Mouse (Mus musculus) kidney, postnatal 14 days (tissue): ENCODE results near the gene Fancd2os.

Experiments
- DNase-seq: peaks from one replicate; pipeline ENCODE4 v3.0.0; 2022; ENCODE audit warnings: mixed read lengths

The Fancd2os gene

DNA sequence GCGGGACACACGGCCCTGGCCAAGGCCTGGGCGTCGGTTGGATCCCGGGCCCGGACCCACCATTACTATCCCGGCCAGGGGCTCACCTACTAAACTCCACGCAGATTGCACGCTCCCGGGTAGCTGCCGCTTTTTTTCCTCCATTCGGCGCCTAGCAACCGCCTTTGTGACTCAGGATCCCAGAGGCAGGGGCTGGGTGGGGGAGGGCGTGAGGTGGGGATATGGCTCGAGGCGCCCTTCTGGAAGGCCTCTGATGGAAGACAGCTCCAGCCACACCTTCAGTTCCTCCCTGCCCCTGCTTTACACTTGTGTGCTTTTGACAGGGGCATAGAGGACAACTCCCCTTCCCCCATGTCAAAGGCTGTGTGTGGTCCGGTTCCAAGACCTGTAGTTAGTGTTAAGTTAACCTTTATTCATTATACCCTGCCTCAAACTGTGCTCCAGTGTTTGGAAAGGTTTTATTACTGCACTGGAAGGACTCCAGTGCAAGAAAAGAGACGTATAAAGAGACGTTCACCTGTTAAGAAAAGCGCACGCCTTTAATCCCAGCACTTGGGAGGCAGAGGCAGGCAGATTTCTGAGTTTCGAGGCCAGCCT, at the start of gene Fancd2os:
Fancd2os (minus strand) TSS at position 173 of the 597 bp plus-strand sequence.
- DNase-seq, result no peak

DNA sequence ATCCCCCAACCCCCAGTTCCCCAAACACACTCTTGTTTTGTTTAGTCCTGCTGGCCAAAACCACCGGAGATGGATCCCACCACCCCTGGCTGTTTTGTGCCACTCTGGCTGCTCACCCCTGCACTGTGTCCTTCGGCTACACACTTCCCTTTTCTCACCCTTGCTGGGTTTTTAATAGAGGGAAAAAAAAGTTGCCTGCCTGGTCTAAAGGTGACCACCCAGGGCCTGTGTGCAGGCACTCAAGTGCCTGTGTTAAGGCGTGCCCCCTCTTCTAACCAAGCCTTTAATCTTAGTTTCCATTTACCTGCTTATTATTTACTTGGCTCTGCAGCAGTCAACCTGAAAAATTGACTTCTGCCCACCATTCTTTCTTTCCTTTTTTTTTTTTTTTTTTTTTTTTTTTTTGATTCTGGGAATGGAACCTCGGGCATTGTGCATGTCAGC, 49.7 kb upstream of the Fancd2os start:
- DNase-seq, result no peak

DNA sequence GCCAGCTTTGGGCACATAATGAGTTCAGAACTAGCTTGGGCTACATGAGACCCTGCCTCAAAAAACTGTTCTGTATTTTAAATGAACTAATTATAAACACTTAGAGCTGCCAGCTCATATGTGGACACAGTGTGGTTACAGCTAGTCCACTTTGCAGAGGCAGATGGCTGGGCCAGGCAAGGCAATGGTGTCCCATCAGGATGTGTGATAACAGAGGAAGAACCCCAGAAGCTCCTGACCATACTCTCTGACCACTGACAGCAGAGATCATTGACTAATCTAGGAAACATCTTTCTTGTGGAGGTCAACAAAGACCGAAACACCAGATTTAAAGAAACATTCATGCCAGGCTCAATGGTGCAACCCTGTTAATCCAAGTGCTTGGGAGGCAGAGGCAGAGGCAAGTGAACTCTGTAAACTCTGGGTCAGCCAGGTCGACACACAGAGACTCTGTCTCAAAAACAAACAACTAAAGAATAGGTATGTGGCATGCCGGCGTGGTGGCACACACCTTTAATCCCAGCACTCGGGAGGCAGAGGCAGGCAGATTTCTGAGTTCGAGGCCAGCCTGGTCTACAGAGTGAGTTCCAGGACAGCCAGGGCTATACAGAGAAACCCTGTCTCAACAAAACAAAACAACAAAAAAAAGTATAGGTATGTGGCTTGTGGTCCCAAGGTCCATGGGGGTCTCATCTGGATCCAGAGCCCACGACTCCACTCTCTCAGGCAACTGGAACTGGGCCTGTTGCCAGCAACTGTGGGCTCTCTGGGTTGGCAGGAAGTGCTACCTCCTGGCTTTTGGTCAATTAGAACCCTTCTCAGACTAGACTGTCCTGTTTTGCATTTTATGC, 49.1 kb upstream of the Fancd2os start:
- DNase-seq, result no peak

DNA sequence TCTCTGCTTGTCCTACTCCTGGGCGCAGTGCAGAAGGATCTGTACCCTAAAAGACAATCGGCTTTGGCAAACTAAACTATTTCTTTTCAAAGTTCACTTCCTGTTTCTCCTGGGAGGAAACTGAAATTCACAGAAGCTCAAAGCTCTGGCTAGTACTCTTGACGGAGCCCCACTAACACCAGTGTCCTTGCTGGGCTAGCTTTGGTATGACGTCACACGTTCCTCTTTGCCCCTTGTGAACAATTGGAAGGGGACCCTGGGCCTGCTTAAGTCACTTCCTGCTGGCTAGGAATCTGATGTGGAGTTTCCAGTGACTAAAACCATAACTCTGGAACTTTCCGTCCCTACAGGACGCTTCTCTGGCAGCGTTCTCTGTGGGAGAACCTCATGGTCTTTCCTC, 44.3 kb upstream of the Fancd2os start:
- peak; percentile 79 for DNase-seq

DNA sequence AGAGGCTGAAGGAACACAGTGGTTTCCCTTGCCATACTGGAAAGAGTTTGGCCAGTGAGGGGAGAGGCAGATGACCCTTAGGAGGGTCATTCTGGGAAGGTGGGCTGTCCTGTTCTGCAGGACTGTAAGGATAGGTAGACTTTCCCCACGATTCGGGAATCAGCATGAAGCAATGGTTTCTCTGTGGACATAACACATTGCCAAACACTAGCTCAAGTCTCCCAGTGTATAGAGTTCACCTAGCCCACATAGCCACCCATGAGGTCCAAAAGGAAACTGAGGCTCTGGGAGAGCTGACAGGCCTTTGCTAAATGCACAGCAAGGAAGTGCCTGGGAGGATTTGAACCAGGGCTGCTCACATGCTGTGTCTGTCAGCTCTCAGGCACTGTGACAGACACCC, 43.5 kb upstream of the Fancd2os start:
- no peak for DNase-seq

DNA sequence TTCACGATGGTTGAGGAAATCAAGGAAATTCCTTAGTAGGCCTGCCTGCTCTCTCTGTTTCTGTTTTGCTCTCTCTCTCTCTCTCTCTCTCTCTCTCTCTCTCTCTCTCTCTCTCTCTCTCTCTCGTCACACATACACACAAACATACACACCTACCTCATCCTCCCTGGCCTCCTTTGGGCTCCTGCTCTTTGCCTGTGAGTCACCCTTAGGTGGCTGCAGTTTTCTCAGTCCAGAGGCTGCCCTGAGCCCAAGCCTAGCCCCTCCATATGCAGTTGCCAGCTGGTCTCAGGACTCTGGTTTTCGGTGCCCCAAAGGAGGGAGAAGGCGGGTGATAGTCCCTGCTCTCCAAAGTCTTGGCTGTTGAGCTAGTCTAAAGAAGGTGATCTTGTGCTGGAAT, 42.5 kb upstream of the Fancd2os start:
- no peak for DNase-seq

DNA sequence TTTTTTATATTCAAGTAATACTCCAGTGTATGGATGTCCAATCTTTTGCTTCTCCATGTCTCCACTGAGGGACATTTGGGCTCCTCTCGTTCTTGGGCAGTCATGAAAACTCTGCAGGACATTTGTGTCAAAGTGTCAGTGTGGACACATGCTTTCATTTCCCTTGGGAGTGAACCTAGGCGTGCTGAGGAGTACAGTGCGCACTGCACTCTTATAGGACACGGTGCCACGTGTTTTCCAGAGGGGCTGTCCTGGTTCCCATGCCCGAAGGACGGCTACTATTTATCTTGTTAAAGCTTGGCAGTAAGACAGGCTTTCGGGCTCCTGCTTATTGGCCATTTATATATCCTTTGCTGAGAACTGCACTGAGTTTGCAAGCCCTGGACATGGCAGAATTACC, 42.1 kb upstream of the Fancd2os start:
- no peak for DNase-seq

DNA sequence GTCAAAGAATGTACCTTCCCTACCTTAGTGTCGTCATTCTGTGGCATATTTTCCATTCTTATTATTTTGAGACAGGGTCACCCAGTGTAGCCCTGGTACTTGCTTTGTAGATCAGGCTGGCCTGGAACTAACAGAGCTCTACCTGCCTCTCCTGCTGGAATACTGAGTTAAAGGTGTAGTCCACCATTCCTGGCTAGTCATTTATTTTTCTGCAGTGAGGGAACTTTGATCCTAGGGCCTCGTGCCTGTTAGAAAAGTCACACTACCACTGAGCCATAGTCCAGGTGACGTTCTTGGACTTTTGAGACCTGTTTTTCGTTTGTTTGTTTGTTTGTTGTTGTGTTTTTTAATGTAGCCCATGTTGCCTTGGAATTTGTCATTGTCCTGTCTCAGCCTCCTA, 38.7 kb upstream of the Fancd2os start:
- peak; percentile 37 for DNase-seq

DNA sequence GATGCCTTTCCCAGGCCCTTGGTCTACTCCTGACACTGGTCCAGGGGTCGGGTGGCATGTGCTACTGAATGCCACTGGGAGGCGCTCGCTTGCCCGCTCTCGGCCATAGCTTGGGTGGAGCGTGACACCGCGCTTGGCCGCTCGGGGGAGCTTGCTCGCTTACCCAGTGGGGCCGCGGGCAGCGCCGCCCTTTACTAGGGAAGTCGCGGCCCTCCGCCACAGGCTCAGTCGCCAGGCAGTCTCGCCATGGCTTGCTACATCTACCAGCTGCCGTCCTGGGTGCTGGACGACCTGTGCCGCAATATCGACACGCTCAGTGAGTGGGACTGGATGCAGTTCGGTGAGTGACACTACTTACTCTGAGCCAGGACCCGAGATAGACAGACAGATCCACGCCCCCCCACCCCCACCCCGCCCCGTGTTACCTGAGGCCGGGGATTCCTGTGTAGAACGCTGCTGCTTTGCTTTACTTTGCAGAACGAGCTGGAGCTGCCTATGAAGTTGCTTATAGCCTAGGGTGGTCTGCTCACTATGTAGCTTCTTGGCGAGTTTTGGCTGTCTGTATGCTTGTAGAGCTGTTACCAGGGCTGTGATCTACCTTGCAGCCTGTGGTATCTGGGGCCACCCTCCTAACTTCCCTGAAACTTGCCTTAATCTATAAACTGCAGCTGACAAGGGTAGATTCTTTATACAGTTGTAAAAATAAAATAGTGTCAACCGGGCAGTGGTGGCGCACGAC, 38.0 kb upstream of the Fancd2os start, which contains the start of gene Irak2:
Irak2 (plus strand) TSS at position 166 of the 739 bp plus-strand sequence.
- DNase-seq, result peak; percentile 97

DNA sequence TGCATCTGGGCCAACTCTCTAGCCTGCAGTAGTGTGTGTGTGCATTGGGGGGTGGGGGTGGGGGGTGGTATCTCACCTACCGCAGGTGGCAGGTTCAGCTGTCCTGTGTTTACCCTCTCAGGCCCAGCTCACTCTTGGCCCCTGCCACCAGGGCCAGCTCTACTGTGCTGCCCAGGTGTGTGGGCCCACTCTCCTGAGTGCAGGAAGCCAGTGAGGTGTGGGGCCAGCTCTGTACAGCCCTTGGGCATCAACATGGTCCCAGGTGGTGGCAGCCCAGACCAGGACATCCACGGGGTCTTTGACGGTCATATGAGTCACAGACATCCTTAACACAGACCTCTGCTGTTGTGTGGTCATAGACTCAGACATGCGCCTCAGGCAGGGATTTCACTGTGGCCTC, 32.3 kb upstream of the Fancd2os start:
- no peak for DNase-seq

DNA sequence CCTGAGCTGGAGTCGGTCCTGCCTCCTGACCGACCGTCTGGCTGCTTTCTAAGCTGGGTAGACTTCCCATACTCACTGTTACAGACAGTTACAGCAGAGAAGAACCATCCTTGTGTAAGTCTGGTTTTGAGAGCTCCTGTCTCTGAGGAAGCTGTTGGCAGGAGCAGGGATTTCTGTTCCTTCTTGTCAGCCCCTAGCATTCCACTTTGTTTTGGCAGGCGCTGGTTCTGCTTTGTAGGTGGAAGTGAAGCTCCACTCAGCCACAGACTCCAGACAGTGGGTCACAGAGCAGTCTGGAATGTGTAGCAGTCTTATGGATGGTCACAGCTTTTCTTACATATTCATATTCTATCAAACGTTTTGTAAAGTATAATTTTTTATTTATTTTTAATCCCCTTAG, 29.8 kb upstream of the Fancd2os start:
- DNase-seq, result no peak

DNA sequence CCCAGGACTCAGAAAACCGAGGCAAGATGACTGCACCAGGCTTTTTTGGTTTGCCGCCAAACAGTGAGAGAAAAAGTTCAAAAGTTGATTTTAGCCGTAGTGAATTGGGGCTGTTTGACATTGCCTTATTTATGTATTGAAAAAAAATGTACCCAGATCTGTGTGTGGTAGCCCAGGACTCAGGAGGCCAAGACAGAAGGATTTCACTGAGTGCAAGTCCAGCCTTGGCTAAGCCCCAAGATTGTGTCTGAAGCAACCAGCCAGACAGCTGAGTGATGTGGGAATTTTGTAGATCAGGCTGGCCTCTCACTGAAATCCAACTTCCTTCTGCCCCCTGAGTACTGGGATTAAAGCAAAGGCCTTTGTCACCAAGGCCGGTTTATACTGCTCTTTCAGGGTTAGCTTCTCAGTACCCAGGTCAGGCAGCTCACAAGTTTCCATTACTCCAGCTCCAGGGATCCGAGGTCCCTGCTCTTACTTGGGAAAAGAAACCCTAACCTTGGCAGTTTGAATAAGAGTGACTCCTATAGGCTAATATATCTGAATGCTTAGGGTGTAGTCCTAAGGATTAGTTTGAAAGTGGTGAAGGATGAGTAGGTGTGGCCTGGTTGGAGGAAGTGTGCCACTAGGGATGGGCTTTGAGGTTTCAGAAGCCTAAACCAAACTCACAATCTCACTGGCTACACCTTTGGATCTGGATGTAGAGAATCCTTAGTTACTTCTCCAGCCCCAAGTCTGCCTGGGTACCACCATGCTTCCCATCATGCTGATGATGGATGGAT, 24.7 kb upstream of the Fancd2os start:
- peak; percentile 21 for DNase-seq

DNA sequence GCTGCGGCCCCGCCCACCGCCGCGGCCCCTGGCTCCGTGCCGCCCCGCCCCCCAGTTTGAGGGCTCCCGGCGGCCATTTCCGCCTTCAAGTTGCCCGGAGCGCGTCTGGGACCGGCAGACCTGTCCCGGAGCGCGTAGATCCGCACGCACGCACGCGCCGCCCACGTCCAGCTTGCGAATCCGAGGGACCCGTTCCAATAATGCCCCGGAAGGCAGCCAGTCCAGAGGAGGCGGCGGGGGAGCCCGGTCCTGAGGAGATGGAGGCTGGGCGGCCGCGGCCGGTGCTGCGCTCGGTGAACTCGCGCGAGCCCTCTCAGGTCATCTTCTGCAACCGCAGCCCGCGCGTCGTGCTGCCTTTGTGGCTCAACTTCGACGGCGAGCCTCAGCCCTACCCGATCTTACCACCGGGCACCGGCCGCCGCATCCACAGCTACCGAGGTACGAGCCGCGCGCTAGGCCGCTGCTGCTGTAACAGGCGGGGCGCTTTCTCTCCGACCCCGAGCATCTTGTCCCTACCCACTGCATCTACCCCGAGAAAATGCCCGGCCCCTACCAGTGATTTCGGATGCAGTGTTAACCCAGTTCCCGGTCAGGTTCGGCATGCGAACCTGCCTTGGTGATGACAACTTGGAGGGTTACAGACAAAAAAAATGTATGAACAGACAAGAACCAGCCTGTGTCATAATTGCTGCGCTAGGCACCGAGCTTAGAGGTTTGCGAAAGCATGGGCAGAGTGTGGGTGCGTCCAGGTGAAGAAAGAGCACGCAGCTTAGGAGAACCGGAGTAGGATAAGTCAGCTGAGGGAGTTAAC, 23.6 kb upstream of the Fancd2os start, which contains the start of gene Vhl:
Vhl (plus strand) TSS at position 19 of the 811 bp plus-strand sequence.
- peak; percentile 94 for DNase-seq

DNA sequence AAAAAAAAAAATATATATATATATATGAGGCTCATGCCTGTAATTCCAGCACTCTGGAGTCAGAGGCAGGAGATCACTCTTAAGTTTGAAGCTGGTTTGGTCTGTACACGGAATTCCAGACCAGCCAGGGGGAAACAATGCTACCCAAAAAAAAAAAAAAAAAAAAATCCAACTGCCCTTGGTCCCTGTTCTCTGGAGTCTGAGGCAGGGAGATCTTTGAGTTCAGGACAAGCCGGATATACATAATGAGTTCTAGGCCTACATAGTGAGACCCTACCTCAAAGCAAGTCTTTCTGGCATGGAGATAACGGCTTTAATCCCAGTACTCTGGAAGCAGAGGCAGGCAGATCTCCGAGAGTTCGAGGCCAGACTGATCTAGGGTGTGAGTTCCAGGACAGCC, 22.9 kb upstream of the Fancd2os start:
- DNase-seq, result no peak

DNA sequence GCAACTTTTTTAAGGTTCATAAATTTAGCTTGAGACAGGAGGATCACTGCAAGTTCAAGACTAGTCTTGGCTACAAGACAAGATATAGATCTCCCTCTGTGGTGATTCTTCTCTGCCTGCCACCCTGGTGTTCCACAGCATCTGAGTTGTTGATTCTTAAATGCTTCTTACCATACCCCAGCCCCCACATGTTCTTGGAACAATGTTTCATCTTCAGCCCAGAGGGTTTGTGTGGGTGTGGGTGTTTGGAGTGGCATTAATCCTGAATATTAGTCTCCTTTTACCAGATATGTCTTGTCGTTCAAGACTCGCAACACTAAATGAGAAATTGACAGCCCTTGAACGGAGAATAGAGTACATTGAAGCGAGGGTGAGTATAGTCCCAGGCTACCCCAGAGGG, 15.0 kb upstream of the Fancd2os start:
- DNase-seq, result no peak

DNA sequence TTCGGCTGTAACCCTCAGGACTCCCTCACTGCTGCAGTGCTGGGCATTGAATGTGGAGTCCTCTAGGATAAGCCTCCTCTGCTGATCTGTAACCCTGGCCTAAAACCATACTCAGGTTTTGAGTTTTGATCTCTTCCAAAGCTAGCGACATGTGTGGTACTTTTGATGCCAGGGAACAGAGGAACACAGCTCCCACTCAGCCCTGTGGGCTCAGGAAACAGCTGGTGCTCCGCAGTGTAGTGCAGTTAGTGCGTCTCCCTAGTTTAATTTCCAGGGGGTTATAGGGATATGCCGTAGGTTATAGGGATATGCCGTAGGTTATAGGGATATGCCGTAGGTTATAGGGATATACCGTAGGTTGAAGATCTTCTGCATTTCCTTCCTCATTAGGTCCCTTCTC, 14.5 kb upstream of the Fancd2os start:
- DNase-seq, result no peak

DNA sequence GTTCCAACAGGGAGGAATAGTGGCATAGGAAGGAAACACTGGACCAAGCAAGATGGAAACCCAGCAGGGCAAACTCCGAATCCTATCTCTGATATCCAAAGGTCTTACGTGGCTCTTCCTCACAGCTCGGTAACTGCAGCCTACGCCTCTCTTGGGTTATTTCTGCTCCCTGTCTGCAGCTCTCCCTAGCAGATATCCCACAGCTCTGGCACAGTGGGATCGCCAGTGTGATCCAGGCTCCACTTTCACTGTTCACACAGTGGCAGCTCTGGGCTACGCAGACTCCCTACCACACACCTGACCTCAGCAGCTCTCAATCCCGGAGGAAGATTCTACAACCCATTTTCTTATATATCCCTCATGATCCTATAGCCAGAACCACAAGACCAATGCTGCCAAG, 13.6 kb upstream of the Fancd2os start:
- DNase-seq, result no peak

DNA sequence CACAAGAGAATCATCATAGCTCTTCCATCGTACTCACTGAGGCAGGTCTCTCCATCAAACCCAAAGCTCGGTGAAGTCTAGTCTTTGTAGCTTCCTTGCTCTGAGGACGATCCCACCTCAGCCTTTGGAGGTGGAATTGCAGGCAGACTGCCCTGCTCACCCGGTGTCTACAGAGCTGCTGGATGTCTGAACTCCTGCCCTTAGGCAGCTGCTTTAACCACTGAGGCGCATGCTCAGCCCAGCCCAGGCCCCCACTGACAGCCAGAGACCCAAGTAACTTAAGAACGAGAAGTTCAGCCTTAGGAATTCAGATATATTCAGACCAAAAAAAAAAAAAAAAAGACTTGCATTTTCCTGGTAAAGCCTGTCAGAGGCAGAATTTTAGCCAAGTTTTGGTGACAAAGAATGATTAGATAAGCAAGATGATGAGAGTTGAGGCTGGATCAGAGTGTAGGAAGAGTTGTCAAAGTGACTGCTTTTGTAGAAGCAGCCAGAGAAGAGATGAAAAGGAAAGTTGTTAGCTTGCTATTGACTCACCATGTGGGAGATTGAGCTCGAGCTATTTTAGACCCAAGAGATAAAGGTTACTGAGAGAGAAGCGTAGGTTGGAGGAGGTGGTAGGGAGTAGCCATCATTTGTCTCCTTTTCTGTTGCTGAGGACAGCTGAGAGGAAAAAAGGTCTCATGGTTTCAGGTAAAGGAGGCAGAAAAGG, 11.9 kb upstream of the Fancd2os start:
- peak; percentile 51 for DNase-seq

DNA sequence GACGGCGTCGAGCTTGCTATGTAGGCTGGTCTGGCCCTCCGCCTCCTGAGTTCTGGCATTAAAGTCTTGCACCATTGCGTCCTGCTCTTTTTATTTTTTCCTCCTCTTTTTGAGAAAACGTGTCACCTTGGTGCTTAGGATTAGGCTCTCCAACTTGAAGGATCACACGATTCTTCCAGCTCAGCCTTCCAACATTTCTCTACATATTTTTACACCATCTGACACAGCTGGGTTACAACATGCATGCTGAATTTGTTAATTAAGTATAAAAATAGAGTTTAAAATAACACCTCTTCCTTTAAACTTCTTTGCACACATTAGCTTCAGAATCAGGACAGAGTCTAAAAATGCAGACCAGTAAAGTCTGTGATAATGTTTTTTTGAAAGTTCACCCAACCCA, 8.8 kb upstream of the Fancd2os start:
- DNase-seq, result no peak

DNA sequence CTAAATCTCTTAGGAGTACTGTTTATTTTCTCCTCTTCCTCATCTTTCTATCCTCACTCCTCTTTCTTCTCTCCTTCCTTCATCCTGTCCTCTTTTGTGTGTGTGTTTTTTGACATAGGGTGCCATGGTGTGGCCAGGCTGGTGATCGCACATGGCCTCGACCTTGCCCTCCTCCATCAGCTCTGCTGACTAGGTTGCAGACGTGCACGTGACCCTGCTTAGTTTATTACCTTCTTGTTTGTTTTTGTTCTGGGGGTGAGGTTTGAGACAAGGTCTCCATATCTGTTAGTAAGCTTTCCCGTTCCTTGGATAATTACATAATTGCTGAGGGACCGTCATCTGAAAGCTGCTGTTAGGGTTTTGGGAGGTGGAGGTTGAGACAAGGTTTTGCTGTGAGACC, 8.4 kb upstream of the Fancd2os start:
- no peak for DNase-seq

DNA sequence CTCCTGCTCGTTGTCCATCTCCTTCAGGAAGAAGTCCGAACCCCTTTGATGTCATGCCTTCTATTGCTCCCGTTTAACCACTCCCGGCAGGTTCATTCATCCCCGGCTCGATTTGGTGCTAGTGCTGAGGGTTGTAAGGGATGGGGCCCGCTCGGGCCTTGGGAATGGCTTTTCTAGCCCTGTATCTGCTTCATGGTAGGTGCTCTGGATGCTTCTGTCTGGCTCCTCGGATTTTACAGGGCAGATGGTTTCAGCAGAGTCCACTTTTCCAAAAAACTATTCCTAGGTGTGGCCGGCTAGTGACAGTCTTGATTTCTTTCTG, 4.7 kb upstream of the Fancd2os start:
- DNase-seq, result no peak
